Mouse (Mus musculus): ENCODE data around the gene Snd1.

Snd1 gene

DNA sequence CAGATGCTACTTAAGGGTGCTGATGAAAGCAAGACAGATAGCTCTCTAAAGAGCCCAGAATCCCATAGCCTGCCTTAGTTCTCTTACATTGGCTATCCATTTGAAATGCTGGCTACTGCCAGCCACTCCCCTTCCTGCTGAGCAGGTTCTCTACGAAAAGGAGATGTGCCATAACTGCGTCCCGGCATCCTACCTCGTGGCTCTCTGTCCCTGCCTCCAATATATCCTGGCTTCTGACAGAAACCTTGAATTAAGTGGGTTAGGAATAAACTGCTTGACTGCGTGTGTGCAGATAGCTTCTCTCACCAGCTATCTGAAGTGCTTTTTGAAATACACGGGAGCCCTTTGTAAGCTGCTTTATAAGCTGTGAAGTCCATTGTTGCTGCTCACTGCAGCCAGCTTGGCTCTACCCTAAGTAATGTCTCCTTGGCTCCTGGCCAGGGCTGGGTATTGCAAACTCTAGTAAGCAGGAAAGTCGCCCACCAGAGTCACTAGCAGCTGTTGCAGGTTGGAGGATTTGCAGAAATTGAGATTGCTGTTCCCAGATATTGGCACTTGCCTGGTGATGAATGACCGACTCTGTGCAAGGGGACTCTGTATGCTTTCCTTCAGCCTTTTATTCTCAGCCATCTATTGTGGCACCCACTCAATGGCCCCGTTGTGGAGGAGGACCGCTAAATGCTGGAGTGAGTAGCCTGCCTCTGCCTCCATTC lies 281.5 kb downstream of the Snd1 start:
- DNase-seq: peak; percentile 17 to 34

DNA sequence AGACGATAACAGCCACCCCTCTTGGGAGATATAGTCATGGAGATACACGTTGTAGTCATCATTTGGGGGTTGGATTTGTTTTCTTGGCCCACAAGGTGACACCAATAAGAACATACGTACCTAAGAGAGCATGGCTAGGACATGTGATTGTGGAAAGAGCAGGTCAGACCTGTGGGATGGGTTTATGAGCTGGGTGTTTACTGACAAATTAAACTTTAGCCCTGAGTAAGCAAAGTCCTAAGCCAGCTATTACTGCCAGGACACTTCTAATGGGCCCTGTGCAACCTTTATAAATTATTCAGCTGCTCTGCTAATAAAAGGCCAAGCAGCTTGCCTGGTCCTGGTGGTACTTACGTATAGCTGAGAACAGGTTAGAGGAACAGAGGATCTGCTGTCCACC lies 283.4 kb downstream of the Snd1 start:
- no peak for DNase-seq

DNA sequence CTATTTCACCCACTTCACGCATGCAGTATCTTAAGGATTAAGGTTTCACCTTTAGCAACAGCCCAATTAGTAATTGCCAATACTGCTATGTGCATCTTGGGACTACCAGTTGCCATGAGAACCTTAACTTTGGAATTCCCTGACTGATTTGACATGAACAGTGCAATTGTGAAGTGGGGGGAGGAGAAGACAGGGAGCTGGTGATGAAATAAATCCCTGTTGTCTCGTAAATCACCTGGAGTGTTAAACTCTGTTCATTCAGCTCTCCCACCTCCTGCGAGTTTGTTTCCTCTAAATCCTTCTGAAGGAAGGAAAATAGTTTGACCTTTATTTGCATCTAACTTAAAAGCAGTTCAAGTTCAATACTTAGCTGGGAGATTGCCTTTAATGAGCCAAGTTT lies 286.8 kb downstream of the Snd1 start:
- no peak for DNase-seq

DNA sequence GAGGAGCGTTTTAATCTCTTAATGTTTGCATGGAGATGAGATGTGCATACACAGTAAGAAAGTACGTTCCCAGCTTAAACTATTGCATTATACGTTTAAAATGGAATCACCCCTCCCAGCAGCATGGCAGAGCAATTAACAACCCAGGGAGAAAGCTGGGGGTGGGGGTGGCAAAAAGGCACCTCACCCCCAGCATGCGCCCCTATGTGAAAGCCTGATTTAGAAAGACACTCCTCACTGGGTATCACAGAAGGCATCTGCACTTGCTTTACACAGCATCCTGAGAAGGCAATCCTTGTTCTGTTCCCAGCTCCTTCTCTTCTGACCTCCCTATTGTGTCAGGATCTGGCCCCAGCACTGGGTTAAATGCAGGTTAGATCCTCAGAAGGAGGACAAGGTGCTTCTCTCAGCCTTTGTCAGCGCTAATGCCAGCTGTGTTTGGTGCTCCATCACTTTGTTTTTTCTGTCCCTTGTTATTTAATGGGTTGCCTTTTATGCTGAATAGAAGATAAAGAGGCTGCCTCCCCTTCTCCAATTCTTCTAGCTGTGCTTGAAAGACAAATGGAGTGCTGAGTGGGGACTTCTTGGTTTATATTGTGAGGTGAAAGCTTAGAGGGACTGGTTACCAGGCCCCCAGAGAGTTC lies 287.3 kb downstream of the Snd1 start:
- DNase-seq: no peak

DNA sequence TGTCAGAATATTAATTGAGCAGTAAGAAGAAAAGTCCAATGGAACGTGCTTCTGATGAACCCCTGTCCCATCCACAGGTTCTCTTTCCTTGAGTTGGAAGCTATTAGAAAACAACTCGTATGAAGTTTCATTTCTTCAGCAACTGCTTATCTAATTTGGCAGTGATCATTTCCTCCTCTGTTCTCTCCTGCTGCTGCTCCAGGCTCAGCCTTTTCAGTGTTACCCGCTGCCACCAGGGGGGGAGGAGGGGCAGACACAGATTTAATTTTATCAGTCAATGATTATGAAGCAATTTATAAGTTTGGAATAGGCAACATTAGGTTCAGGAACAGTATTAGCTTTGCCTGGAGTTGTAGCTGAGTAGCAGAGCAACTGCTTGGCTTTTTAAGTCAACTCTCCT lies 291.7 kb downstream of the Snd1 start:
- DNase-seq: no peak

DNA sequence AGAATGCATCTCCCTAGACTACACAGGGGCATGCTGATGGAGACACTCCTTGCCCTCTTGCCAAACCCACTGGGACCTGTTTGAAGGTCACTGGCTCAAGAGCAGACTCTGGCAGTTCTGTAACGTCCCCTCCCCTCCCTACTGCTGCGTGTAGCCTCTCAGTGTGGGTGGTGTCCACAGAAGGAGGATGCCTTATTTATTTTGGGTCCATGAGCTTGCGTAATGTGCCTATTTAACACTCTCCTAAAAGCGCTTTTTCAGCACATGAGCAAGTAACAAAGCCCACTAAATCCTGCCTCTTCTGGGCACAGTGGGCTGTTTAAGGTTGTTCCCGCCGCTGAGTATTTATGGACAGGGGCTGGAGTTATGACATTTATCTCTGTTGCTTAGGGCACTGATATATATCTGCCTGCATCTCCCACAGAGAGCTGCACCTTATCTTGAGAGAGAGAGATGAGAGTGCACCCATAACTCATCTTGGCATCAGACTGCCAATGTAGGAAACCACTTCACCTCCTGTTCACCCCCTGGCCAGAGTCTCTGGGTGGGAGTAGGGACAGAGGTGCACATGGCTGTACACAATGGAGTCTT lies 293.0 kb downstream of the Snd1 start:
- DNase-seq: no peak

DNA sequence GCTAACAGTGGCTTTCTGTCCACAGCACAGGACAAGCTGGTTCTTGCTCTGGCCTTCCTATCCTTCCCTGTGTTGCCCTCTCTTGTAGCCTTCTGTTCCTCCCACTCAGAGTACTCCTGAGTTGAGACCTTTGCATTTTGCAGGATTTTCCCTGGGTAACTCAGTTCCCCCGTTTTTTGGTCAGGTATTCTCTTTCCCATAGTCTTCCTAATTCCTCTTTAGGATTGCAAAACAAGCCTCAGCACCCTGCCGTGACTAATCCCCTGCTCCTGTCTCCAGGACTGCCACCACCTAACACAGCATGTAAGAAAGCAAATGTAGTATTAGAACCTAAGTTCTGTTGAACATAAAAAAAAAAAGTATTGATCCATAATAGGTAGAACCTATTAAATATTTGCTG lies 296.4 kb downstream of the Snd1 start:
- no peak for DNase-seq

DNA sequence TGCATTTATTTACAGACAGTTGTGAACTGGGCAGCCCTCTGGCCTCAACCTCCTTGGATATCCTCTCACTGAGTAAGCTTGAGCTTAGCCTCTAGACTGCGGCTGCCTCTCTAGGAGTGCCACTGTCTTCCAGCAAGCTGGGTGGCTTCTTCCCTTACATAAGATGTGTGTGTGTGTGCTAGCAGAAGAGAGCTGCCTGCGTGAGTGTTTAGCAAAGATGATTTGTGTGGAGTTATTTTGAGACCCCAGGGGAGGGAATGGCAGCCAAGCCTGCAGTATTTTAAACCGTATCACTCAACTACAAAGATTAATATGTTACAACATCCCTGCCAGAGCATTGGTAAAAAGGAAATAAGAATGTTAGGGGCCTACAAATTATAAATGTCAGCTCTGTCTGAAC lies 306.8 kb downstream of the Snd1 start:
- DNase-seq: no peak

DNA sequence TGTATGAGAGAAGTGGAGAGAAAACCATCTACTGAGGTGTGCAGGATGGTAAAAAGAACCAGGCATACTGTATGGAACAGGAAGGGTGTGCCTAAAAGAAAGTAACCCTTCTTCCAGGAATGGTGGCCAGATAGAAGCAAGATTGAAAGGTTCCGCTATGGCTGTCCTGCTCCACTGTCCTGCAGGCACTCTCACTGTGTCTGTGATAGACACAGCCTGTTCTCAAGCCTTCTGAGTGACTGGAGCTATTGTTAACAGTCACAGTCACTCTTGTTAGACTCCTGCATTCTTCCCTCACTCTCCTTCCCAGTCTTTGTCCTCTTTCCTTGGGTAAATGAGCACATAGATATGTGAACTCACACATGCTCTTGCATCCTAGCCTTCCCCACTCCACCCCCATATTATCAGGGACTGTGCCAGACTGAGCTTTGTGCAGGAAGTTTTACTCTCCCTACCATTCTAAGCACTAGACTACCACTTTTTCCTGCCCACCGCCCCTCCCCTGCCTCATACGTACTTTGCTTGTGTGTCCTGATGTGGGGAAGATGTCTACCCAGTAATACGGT lies 308.2 kb downstream of the Snd1 start:
- no peak for DNase-seq

DNA sequence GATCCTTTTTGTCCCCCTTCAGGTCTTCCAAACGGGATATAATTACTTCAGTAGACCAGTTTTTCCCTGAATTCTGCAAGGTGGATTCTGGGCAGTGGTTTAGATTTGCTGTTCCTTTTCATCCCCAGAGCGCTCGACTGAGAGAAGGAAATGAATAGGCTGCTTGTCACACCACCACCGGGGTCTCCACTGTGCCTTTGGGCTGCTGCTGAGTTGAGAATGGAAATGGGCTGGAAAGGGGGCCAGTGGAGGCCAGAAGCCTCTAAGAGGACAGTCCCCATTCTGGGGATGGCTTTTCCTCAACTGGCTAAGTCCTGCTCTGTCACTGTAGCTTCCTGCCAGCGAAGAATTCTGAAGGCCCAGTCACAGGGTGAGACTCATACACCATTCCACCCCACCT lies 309.0 kb downstream of the Snd1 start:
- DNase-seq: no peak

DNA sequence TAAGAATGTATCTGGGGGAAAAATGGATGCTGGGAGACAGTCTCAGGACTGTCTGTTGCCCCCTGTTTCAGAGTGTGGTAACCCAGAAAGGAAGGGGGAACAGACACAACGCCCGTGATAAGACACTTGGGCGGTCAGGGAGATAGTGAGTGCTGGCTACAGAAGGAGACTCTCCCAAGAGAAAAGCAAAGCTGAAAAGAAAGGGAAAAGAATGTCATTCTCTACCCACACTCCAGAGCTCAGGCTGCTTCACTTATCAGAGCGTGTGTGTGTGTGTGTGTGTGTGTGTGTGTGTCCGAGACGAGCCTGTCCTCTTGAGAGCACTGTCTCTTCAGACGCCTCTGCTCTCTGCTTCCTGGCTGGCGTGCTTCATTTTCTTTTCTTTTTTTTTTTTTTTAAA lies 310.8 kb downstream of the Snd1 start:
- no peak for DNase-seq

DNA sequence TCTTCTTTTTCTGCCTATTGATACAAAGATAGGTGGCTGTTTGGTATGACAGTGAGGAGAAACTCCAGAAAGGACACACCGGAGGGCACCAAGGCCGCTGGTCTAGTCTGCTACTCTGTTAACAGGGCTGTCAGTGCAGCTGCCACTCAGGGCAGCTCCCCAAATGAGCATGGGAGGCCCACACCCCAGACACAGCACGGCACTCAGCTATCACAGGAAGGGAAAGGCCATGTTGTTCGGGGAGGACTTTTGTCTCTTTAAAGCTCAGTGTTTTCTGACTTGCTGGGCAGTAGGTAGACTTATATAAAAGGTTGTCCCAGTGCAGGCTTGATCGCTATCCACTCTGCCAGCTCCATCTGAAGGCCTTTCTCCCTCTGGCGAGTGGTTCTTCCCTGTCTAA lies 312.2 kb downstream of the Snd1 start:
- DNase-seq: no peak

DNA sequence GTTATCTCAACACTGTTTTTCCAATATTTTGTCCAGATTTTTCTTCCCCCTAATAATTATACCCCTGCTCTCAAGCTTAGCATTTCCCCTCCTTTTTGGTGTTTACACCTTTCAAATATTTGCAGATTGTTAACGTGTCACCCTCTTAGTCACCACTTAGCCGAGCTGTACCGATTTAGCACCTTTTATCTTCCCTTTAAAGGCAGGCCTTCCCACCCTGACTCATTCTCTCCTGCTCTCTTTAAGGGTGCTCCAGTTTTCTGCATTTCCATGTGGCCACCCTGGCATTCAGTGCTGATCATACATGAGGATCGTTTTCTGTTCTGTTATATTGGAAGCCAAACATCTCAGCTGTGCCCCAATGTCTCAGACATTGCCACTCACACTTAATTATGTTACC lies 314.7 kb downstream of the Snd1 start:
- DNase-seq: no peak

DNA sequence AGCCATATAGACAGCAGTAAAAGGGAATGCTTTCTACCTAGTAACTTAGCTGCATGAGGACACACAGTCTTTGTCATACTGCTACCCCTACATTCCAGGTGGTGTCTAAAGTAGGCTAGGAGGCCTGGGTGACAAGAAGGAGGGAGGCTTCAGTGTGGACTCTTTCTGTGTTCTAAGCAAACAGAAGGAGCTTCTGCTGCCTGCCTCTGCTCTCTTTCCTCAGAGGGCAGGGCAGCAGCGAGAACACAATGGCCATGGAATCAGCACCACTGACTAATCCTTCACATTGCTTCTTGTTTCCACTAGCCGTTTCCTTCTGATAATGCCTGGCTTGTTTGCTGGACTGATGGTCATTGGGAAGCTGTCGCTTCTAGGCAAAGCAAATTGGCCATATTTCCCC lies 316.2 kb downstream of the Snd1 start:
- no peak for DNase-seq

DNA sequence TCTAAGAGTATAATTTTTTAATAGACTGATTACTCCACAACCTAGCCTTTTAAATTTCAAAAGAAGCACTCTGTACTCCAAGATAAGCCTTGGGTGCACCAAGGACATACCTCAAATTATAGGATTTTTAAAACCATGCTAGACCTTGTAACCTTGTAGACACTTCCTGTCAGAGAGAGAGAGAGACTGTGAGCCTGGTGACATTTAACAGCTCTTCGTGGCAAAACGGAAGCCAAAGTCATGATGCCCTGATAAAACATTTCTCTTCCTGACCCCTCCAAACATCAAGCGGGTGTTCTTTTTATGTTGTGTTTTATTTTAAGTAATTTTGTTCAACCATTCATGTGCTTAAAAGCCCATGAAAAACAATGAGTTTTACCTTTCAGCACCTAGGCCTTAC lies 316.9 kb downstream of the Snd1 start:
- no peak for DNase-seq

DNA sequence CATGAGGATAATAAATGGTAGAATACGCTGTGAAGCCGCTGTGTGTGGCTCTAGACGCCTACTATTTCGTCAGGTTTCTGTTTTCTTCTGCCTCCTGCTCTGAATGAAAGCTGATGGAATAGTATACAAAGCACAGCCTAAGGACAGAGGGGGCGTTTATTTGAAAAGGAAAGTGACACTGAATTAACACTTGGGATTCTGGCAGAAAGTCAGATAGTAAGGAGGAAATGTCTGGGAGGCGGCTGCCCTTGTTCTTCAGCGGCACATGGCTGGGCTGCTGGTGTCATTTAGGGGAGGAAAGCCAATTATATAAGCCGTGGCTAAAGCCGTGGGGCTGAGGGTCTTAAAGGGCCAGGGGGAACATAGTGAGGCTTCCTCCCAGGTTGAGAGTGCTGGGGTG lies 320.4 kb downstream of the Snd1 start:
- no peak for DNase-seq

DNA sequence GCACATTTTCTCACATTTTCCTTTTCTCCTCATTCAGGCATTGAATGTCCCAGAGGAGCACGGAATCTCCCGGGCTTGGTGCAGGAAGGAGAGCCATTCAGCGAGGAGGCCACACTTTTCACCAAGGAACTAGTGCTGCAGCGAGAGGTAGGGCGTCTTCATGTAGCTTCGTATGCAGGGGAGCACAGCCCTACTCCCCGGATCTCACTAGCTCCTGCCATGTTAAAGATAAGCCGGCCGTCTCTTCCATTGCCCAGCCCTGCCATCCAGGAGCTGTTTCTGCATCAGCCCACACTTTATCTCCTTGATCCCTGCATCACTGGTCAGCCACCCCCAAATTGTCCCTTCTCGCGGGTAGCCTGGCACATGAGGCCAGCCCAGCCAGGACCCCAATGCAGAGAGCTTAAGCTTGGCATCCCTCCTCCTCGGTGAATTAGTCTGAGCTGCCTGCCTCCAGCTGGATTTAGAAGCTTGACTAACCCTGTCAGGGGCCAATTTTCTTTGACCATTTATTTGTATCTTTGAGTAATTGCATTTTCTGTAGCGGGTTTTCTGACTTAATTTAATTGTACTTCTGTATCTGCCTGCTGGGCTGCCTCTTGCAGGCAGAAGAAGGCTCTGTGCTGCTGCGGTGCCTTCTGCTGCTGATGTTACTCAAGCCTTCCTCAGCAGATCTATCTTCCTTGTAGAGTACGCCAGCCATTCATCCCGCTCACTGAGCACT lies 321.0 kb downstream of the Snd1 start:
- DNase-seq: no peak

DNA sequence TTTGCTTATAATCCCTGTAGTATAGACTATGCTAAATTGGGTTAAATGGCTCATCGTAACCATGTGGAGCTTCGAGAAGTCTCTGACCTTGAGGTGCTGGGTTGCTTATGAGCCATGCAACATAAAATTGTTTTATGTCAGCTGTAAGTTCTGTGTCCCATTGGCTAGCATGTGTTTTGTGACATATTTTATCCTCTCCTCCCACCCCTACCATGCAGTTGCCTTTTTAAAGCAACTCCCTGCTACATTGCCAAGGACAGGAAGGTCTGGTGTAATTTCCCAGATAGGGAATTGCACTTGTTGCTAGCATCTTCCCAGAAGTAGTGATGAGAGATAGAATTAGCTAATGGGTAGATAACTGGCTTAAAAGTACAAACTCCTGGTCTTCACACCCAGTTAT lies 324.9 kb downstream of the Snd1 start:
- no peak for DNase-seq

DNA sequence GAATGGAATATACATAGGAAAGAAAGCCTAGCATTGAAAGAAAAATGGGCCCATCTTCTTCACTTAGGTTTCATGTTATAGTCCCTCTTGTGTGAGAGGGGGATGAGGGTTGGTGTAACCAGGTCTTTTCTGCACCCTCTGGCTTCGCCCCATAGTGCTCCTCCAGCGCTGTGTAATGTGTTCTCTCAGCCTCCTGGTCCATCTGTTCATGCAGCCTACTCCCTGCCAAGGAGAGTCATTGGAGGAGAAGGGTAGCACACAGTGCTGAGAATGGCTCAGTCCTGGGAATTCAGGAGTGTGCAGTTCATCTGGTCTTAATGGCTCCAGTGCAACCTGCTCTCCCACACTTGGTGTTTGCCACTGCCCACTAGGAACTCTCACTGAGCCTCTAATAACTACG lies 326.0 kb downstream of the Snd1 start:
- DNase-seq: no peak

DNA sequence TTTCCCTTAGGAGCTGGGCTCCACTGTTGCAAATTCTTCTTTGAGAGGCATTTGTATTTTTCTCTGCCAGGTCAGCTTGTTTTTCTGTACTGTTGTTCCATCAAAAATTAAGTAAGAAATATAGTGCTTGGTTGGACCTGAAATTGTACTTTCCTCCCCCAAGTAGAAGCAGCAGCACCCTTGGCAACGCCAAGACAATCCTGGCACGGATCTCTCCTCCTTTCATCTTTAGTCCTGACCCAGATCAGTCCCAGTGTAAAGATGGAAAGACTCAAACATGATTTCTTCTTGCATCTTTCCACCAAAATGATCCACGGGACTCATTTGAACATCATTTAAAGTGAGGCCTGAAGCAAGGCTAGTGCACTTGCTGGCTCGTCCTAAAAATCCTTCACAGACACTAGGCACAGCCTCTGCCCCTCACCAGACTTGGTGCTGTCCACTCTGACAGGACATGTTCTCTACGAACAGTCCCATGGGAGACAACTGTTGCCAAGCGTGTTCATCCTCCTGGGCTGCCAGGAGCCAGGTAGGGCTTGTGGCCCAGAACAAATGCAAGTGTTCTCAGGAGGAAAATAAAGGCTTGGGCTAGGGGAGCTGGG lies 328.8 kb downstream of the Snd1 start:
- DNase-seq: no peak

DNA sequence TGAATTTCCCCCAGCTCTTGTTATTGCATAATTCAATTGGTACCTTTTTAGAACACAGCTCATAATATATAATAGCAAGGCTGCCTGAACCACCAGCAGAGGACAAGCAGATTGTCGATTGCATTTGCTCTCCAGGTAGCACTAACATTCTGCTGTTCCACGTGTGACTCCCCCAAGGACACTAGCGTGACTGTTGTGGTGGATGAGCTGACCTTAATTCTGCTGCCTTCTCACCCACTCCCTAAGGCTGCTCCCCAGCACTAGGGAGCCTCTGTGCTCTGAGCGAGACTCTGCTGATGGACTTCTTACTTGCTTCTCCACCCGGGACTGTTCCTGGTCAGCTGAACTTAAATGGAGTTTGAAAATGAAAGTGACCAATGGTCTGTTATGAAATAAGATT lies 329.8 kb downstream of the Snd1 start:
- no peak for DNase-seq

DNA sequence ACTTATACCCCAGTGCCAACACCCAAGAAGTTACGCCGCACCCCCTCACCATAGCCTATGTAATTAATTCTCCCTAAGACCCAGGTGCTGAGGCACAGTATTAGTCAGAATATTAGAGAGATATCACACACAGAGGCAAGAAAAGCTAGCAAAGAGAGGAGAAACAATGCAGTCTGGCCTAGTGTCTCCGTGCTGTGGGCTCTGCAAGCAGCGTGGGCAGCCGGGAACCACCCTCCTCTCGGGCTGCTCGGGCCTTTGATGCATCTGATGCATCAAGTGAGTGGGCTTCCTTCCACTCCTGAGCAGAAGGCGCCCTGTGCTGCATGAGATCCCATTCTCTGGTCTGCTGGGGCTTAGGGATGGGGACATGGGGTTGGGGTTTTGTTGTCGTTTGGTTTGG lies 338.1 kb downstream of the Snd1 start:
- DNase-seq: no peak

DNA sequence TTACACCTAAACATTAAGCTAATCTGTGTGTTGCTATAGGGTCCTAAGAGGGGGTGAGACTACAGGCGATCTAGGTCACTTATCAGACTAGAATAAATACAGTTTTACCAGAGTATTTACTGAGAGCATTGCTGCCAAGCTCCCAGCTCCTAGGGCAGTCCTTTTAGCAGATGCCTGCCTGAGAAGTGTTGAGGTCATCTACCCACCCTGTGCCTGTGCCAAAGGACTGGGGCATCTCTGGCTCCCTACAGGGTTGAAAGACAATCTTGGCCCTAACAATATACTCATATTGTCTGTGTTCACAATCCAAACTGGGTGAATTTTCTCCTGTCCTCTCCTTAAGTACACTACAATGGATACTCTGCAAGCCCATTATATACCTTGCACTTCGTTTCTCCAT lies 340.0 kb downstream of the Snd1 start:
- DNase-seq: no peak

Data from lung, postnatal 4 days (tissue).